Mouse (Mus musculus) bone marrow macrophage, adult 2 months (primary cell): ENCODE data around the gene Tmem121. TPM values are rescaled to one million over a fixed set of nuclear protein-coding genes. Genes with fewer than 3 reads are reported as not detected.

Experiments
- H3K27ac ChIP-seq: 2 replicates; pipeline ENCODE4 v1.5.1; 2012; ENCODE audit warnings: low read depth, low read length; ENCODE audit not compliant: insufficient read depth
- H3K4me1 ChIP-seq: 2 replicates; pipeline ENCODE4 v1.6.1; 2012; ENCODE audit warnings: low read length; ENCODE audit not compliant: control insufficient read depth, insufficient read depth
- H3K4me3 ChIP-seq: 2 replicates; pipeline ENCODE4 v1.5.1; 2012; ENCODE audit warnings: mild to moderate bottlenecking, low read length, moderate library complexity; ENCODE audit not compliant: insufficient read depth
- CTCF ChIP-seq: IDR thresholded peaks from 2 replicates; pipeline ENCODE4 v1.5.1; 2012; ENCODE audit warnings: low read depth, mild to moderate bottlenecking, low read length, moderate library complexity
- POLR2A ChIP-seq: IDR thresholded peaks from 2 replicates; pipeline ENCODE4 v1.6.1; 2012; ENCODE audit warnings: mild to moderate bottlenecking, low read depth, low read length, borderline replicate concordance
- polyA plus RNA-seq: library from polyadenylated mRNA; stranded (reverse); fragments of >200 nt; gene quantifications from 2 replicates; pipeline ENCODE4 v1.2.4, GENCODE M21; 2012; ENCODE audit not compliant: missing spikeins, insufficient read depth, insufficient read length

Tmem121 gene
- polyA plus RNA-seq, 1 experiment = not detected

DNA sequence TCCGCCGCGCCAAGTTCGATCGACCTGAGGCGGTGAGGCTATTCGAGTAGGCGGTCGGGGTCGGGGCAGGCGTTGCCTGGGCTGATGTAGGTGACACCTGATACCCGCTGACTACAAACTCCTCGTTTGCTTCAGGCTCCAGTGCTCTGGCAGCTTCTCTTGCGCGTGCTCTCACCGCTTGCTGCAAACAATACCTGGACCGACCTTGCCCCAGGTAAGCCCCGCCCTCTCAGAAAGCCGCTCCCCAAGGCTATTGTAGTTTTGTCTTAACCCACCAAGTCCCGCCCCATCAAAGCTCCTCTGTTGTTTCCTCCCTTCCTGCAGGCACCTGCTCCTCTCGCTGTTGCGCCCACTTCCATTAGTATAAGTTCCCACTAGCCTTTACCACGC lies 29.2 kb upstream of the Tmem121 start:
- no peak overlapping the region for H3K27ac ChIP-seq
- TF ChIP-seq CTCF = no peak
- no peak for TF ChIP-seq POLR2A
- H3K4me1 ChIP-seq = peaks cover 28% of the 10 kb centered on the region
- H3K4me3 ChIP-seq = peak overlapping the region; percentile 75

- H3K4me3 ChIP-seq = peak overlapping the region; percentile 75
- TF ChIP-seq CTCF (no peak), POLR2A (no peak)
- peaks cover 28% of the 10 kb centered on the region for H3K4me1 ChIP-seq
- no peak overlapping the region for H3K27ac ChIP-seq
Measured at GRCm38 (mm10) chr12:113157002-113157401, 28.7 kb upstream of the Tmem121 start.

DNA sequence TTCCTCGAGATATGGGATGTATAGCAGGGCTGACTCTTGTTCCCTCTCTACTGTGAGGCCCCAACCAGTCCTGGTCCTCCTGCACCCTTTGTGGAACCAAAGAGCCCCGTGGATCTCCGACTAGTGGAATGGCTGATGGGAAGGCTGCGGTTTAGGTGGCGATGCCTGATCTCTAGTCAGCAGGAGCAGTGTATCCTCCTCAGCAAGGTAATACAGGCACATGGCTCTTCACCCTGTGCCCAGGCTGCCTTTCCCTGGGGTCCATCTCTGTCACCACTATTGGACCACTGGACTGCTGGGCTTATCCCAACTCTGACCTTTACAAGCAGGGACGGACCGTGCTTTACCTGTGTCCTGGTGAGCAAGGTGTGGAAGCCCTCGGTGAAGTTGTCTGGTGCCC lies 28.2 kb upstream of the Tmem121 start:
- no peak overlapping the region for H3K4me3 ChIP-seq
- TF ChIP-seq CTCF (no peak), POLR2A (no peak)
- H3K4me1 ChIP-seq = peaks cover 25% of the 10 kb centered on the region
- H3K27ac ChIP-seq = no peak overlapping the region

- TF ChIP-seq CTCF = no peak
- no peak for TF ChIP-seq POLR2A
- H3K4me3 ChIP-seq = no peak overlapping the region
- H3K27ac ChIP-seq = no peak overlapping the region
- peaks cover 24% of the 10 kb centered on the region for H3K4me1 ChIP-seq
Measured at GRCm38 (mm10) chr12:113157971-113158370, 27.8 kb upstream of the Tmem121 start.

GRCm38 (mm10) chr12:113163561-113164006 lies 22.1 kb upstream of the Tmem121 start:
- Histone ChIP-seq H3K4me3 (no peak overlapping the region), H3K4me1 (peaks cover 13% of the 10 kb centered on the region), H3K27ac (no peak overlapping the region)
- TF ChIP-seq CTCF = no peak
- TF ChIP-seq POLR2A = no peak

DNA sequence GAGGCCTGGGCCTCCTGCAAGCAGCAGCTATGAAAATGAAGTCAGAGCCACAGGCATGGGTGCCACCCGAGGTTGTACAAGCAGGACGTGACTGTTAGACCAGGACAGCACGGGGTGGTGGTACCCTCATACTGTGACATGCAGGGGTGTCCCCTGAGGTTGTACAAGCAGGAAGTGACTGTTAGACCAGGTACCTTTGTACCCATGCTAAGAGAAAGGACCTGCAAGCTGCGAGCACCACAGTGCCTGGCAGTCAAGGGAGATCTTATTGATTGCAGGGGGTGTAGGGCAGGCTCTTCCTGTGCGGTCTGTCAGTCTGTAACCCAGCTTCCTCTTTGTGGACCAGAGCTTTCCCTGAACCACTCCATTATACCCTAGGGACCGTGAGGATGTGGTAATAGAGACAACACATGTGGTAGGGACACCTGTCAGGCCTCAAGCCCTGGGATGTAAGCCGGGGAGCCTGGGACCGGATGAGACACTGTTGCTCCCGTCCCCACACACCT lies 17.6 kb upstream of the Tmem121 start:
- Histone ChIP-seq H3K4me1 (peaks cover 14% of the 10 kb centered on the region), H3K27ac (no peak overlapping the region), H3K4me3 (peak overlapping the region; percentile 4; the same call in 1 of the 2 replicates)
- TF ChIP-seq POLR2A = no peak
- TF ChIP-seq CTCF = no peak

GRCm38 (mm10) chr12:113176960-113177725 lies 8.6 kb upstream of the Tmem121 start:
- no peak for TF ChIP-seq CTCF
- TF ChIP-seq POLR2A = no peak
- Histone ChIP-seq H3K4me1 (no peaks in the 10 kb centered on the region), H3K27ac (no peak overlapping the region), H3K4me3 (no peak overlapping the region)

GRCm38 (mm10) chr12:113181020-113181419 lies 4.7 kb upstream of the Tmem121 start:
- TF ChIP-seq POLR2A = no peak
- no peak for TF ChIP-seq CTCF
- H3K27ac ChIP-seq = no peak overlapping the region
- H3K4me3 ChIP-seq = no peak overlapping the region
- no peaks in the 10 kb centered on the region for H3K4me1 ChIP-seq

DNA sequence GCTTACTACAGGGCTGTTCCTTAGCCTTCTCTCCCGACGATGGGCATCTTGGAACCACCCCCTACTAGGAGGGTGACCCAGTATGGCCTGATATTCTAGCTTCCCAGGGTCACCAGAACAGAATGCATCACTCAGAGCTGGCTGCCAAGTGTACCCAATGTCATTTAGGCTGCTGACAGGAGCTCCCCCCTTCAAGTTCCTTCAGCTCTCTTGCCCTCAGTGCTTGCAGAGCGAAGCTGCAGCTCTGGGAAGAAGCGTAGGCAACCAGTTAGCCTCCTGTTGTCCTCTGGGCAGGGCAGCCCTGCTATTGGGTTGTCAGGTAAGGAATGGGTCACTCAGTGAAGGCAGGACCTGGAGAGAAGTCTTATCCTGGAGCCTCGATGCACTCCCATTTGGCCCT lies 785 bp upstream of the Tmem121 start:
- Histone ChIP-seq H3K4me1 (no peaks in the 10 kb centered on the region), H3K27ac (no peak overlapping the region)
- TF ChIP-seq CTCF (no peak), POLR2A (no peak)

GRCm38 (mm10) chr12:113186326-113187010 lies 738 bp downstream of the Tmem121 start:
- TF ChIP-seq CTCF (no peak), POLR2A (no peak)
- Histone ChIP-seq H3K4me1 (no peaks in the 10 kb centered on the region), H3K27ac (no peak overlapping the region), H3K4me3 (peak overlapping the region; percentile 35)

More for the DNA sequence above, 785 bp upstream of the Tmem121 start:
- H3K4me3 ChIP-seq = no peak overlapping the region
